Comparison of ENCODE assay signal across 20 mouse cellular contexts in genomic region chr1:132205958-132206357, GRCm38 (mm10). TPM values are rescaled to one million over a fixed set of nuclear protein-coding genes. Genes with fewer than 3 reads are reported as not detected.
DNase-seq lines count a peak whose midpoint lies in the region; ATAC-seq and TF ChIP-seq lines count a peak whose summit lies in the region.
"Had no signal": no experiment of that assay in that cellular context is flagged by ENCODE, and none has a peak within 500 bp of the region (broad histone marks: within the 10 kb centered on the region; RNA-seq: fewer than 3 reads in every experiment).

No protein-coding gene starts in this region.

- no peak overlapping the region for H3K4me2 ChIP-seq in midbrain, embryonic 13.5 days (replicated peaks)
- H3K4me2 ChIP-seq: heart, embryonic 12.5 days; liver, embryonic 15.5 days; neural tube, embryonic 12.5 days had no signal

- WGBS in heart, embryonic 10.5 days: 41% methylated on average over 5 of the region's 5 CpGs
- WGBS in embryonic facial prominence, embryonic 10.5 days: 44% methylated on average over 5 of the region's 5 CpGs
- WGBS in midbrain, embryonic 13.5 days: 72% methylated on average over 5 of the region's 5 CpGs
- 74% methylated on average over 5 of the region's 5 CpGs for WGBS in kidney, adult 2 months

- H3K9me3 ChIP-seq in heart, embryonic 10.5 days: no peaks in the 10 kb centered on the region
- peaks cover 15% of the 10 kb centered on the region for H3K9me3 ChIP-seq in E14TG2a.4 (ENCODE audit: low read length)
- no peaks in the 10 kb centered on the region for H3K9me3 ChIP-seq in embryonic facial prominence, embryonic 10.5 days
- no peaks in the 10 kb centered on the region for H3K9me3 ChIP-seq in midbrain, embryonic 13.5 days
- H3K9me3 ChIP-seq: heart, embryonic 12.5 days; liver, embryonic 15.5 days; neural tube, embryonic 12.5 days had no signal

- TF ChIP-seq CTCF in E14TG2a.4 (conservative IDR thresholded peaks at IDR 0.05; ENCODE audit: low read length): no peak
- TF ChIP-seq CTCF in kidney, adult 2 months (conservative IDR thresholded peaks at IDR 0.05; ENCODE audit: insufficient read depth, insufficient read length, low read depth, low read length): no peak

- H3K27me3 ChIP-seq in heart, embryonic 10.5 days (ENCODE audit: insufficient read depth, poor library complexity, severe bottlenecking): peaks cover 48% of the 10 kb centered on the region
- H3K27me3 ChIP-seq in E14TG2a.4 (ENCODE audit: insufficient read depth, low read length): peaks cover 4% of the 10 kb centered on the region; the same call in 1 of the 2 replicates
- H3K27me3 ChIP-seq in embryonic facial prominence, embryonic 10.5 days (replicated peaks; ENCODE audit: low read depth, poor library complexity, severe bottlenecking): peaks cover 34% of the 10 kb centered on the region
- H3K27me3 ChIP-seq in midbrain, embryonic 13.5 days: no peaks in the 10 kb centered on the region
- no peaks in the 10 kb centered on the region for H3K27me3 ChIP-seq in kidney, adult 2 months (replicated peaks; ENCODE audit: control insufficient read depth, insufficient read depth, low read length)

- no peak for ATAC-seq in midbrain, embryonic 13.5 days
- ATAC-seq: forebrain, postnatal 0 days had no signal

- H3K36me3 ChIP-seq in heart, embryonic 10.5 days: no peaks in the 10 kb centered on the region
- H3K36me3 ChIP-seq in E14TG2a.4 (ENCODE audit: insufficient read depth, low read length): peaks cover 30% of the 10 kb centered on the region
- no peaks in the 10 kb centered on the region for H3K36me3 ChIP-seq in embryonic facial prominence, embryonic 10.5 days (replicated peaks)
- peaks cover 16% of the 10 kb centered on the region for H3K36me3 ChIP-seq in midbrain, embryonic 13.5 days
- no peaks in the 10 kb centered on the region for H3K36me3 ChIP-seq in kidney, adult 2 months (ENCODE audit: control insufficient read depth, insufficient read depth, low read length)
- H3K36me3 ChIP-seq: heart, embryonic 12.5 days; liver, embryonic 15.5 days had no signal

- H3K27ac ChIP-seq in heart, embryonic 10.5 days: 0 out of 2 replicates have a peak overlapping the region, but pooled peaks have one; percentile 7
- peak overlapping the region; percentile 4 for H3K27ac ChIP-seq in embryonic facial prominence, embryonic 10.5 days (replicated peaks)
- peak overlapping the region; percentile 35; the same call in 1 of the 2 replicates for H3K27ac ChIP-seq in midbrain, embryonic 13.5 days
- H3K27ac ChIP-seq in kidney, adult 2 months (ENCODE audit: insufficient read depth, low read depth, low read length): no peak overlapping the region
- H3K27ac ChIP-seq: liver, embryonic 15.5 days; neural tube, embryonic 12.5 days had no signal

- TF ChIP-seq POLR2A in kidney, adult 2 months (IDR thresholded peaks at IDR 0.05; ENCODE audit: low read depth, low read length): no peak

- H3K4me3 ChIP-seq in heart, embryonic 10.5 days: no peak overlapping the region
- H3K4me3 ChIP-seq in E14TG2a.4 (replicated peaks; ENCODE audit: low read length): peak overlapping the region; percentile 5; the same call in 1 of the 2 replicates
- H3K4me3 ChIP-seq in embryonic facial prominence, embryonic 10.5 days: no peak overlapping the region
- no peak overlapping the region for H3K4me3 ChIP-seq in midbrain, embryonic 13.5 days (replicated peaks)
- H3K4me3 ChIP-seq in kidney, adult 2 months (ENCODE audit: insufficient read depth, low read depth, low read length): no peak overlapping the region
- H3K4me3 ChIP-seq: heart, embryonic 12.5 days; liver, embryonic 15.5 days; neural tube, embryonic 12.5 days had no signal

- H3K4me1 ChIP-seq in heart, embryonic 10.5 days: peaks cover 42% of the 10 kb centered on the region
- H3K4me1 ChIP-seq in E14TG2a.4 (replicated peaks; ENCODE audit: low read depth, low read length): peaks cover 96% of the 10 kb centered on the region
- peaks cover 74% of the 10 kb centered on the region for H3K4me1 ChIP-seq in embryonic facial prominence, embryonic 10.5 days
- peaks cover 98% of the 10 kb centered on the region for H3K4me1 ChIP-seq in midbrain, embryonic 13.5 days (replicated peaks)
- no peaks in the 10 kb centered on the region for H3K4me1 ChIP-seq in kidney, adult 2 months (ENCODE audit: control insufficient read depth, insufficient read depth, low read length)
- H3K4me1 ChIP-seq: liver, embryonic 15.5 days had no signal

- H3K9ac ChIP-seq in midbrain, embryonic 13.5 days (replicated peaks): 0 out of 2 replicates have a peak overlapping the region, but pooled peaks have one; percentile 26
- H3K9ac ChIP-seq: forebrain, postnatal 0 days; heart, embryonic 12.5 days; liver, embryonic 15.5 days; neural tube, embryonic 12.5 days had no signal

- no peak for DNase-seq in heart, embryonic 10.5 days (ENCODE audit: low spot score)
- DNase-seq in heart, adult 9 months (ENCODE audit: low spot score in 2 of 2): no peak
- no peak for DNase-seq in embryonic facial prominence, embryonic 10.5 days (ENCODE audit: low spot score)
- DNase-seq in right cerebral cortex, adult 18-20 months: no peak
- DNase-seq in cerebellum, postnatal 25 days: no peak
- no peak for DNase-seq in kidney, adult 2 months
- DNase-seq: cerebellum, adult 2 months; forebrain, postnatal 0 days; gastrocnemius, postnatal 25 days; kidney, adult 11 months; kidney, postnatal 4 days; layer of hippocampus, postnatal 36 days; thymus, adult 18-20 months had no signal

RNA-seq across cellular contexts. Expression of gene AC124108.1, which starts 14.7 kb away (rescaled TPM):
- 0.05 TPM in 1 of 2 replicates, not detected in the other for polyA plus RNA-seq in heart, embryonic 10.5 days (2016; fragmentation: Nextera tagmentation; extraction: Ambion mirVana)
- polyA plus RNA-seq in embryonic facial prominence, embryonic 10.5 days (2016; fragmentation: Nextera tagmentation; extraction: Ambion mirVana): 1.00 and 1.4 TPM in 2 replicates
- 5.6 and 6.1 TPM in 2 replicates for polyA plus RNA-seq in midbrain, embryonic 13.5 days (2015; fragmentation: Nextera tagmentation; extraction: Ambion mirVana)
- polyA plus RNA-seq in kidney, adult 2 months (2012; rRNA removed): not detected in 2 replicates
- polyA plus RNA-seq: heart, embryonic 12.5 days; liver, embryonic 15.5 days; small intestine, adult 2 months had no signal

RNA-seq across cellular contexts. Expression of gene Lemd1, which starts 14.7 kb away (rescaled TPM):
- polyA plus RNA-seq in heart, embryonic 10.5 days (2016; fragmentation: Nextera tagmentation; extraction: Ambion mirVana): 0.12 and 0.49 TPM in 2 replicates
- polyA plus RNA-seq in embryonic facial prominence, embryonic 10.5 days (2016; fragmentation: Nextera tagmentation; extraction: Ambion mirVana): 1.9 and 2.0 TPM in 2 replicates
- polyA plus RNA-seq in midbrain, embryonic 13.5 days (2015; fragmentation: Nextera tagmentation; extraction: Ambion mirVana): 19.5 and 22.5 TPM in 2 replicates
- polyA plus RNA-seq in kidney, adult 2 months (2012; rRNA removed): not detected in 2 replicates
- polyA plus RNA-seq: heart, embryonic 12.5 days; liver, embryonic 15.5 days had no signal

RNA-seq across cellular contexts. Expression of gene Gm10188, which starts 23.6 kb away (rescaled TPM):
- polyA plus RNA-seq in heart, embryonic 10.5 days (2016; fragmentation: Nextera tagmentation; extraction: Ambion mirVana): not detected in 2 replicates
- polyA plus RNA-seq in embryonic facial prominence, embryonic 10.5 days (2016; fragmentation: Nextera tagmentation; extraction: Ambion mirVana): not detected in 2 replicates
- 0.58 and 1.1 TPM in 2 replicates for polyA plus RNA-seq in midbrain, embryonic 13.5 days (2015; fragmentation: Nextera tagmentation; extraction: Ambion mirVana)
- not detected in 2 replicates for polyA plus RNA-seq in kidney, adult 2 months (2012; rRNA removed)
- polyA plus RNA-seq: cerebellum, adult 2 months; forebrain, postnatal 0 days; heart, embryonic 12.5 days; limb, embryonic 11.5 days; liver, embryonic 15.5 days; small intestine, adult 2 months had no signal
